Mouse (Mus musculus) E14TG2a.4 (cell line): ENCODE data around the gene Btg2.
A peak's percentile ranks its signal among the peaks of the same experiment; 100 is the strongest.

ENCODE experiments used
- H3K27me3 ChIP-seq: 2 replicates; pipeline ENCODE4 v1.6.1; 2014; ENCODE audit warnings: low read length, control low read depth; ENCODE audit not compliant: insufficient read depth
- H3K36me3 ChIP-seq: 2 replicates; pipeline ENCODE4 v1.6.1; 2014; ENCODE audit warnings: low read length, control low read depth; ENCODE audit not compliant: insufficient read depth
- H3K4me1 ChIP-seq: replicated peaks from 2 replicates; pipeline ENCODE4 v1.6.1; 2014; ENCODE audit warnings: low read depth, low read length, control low read depth
- H3K4me3 ChIP-seq: replicated peaks from 2 replicates; pipeline ENCODE4 v1.5.1; 2014; ENCODE audit warnings: mild to moderate bottlenecking, low read length
- H3K9me3 ChIP-seq: 2 replicates; pipeline ENCODE4 v1.6.1; 2014; ENCODE audit warnings: low read length, control low read depth
- CTCF ChIP-seq: conservative IDR thresholded peaks from 2 replicates; pipeline ENCODE4 v1.5.1; 2014; ENCODE audit warnings: low read length
- NANOG ChIP-seq: IDR thresholded peaks from 2 replicates; pipeline ENCODE4 v1.6.1; 2014; ENCODE audit warnings: borderline replicate concordance, low read length, mixed read lengths
- POU5F1 ChIP-seq: IDR thresholded peaks from 2 replicates; pipeline ENCODE4 v1.6.1; 2014; ENCODE audit warnings: low read length, borderline replicate concordance

Btg2 gene

GRCm38 (mm10) chr1:134110449-134110848, 31.5 kb upstream of the Btg2 start:
- Histone ChIP-seq H3K27me3 (peaks cover 10% of the 10 kb centered on the region; the same call in 1 of the 2 replicates), H3K9me3 (no peaks in the 10 kb centered on the region), H3K4me1 (peaks cover 32% of the 10 kb centered on the region), H3K36me3 (no peaks in the 10 kb centered on the region), H3K4me3 (no peak overlapping the region)
- TF ChIP-seq POU5F1, result no peak

GRCm38 (mm10) chr1:134110015-134110414, 31.1 kb upstream of the Btg2 start:
- no peak overlapping the region for H3K4me3 ChIP-seq
- TF ChIP-seq NANOG (no peak), POU5F1 (no peak), CTCF (no peak)
- peaks cover 32% of the 10 kb centered on the region for H3K4me1 ChIP-seq
- no peaks in the 10 kb centered on the region for H3K9me3 ChIP-seq
- peaks cover 12% of the 10 kb centered on the region; the same call in 1 of the 2 replicates for H3K27me3 ChIP-seq
- H3K36me3 ChIP-seq, result no peaks in the 10 kb centered on the region

- H3K9me3 ChIP-seq, result no peaks in the 10 kb centered on the region
- no peaks in the 10 kb centered on the region for H3K36me3 ChIP-seq
- no peak for TF ChIP-seq POU5F1
- TF ChIP-seq CTCF, result no peak
- no peak for TF ChIP-seq NANOG
- H3K27me3 ChIP-seq, result 0 out of 2 replicates have a peak, but pooled peaks cover 7% of the 10 kb centered on the region
- H3K4me3 ChIP-seq, result no peak overlapping the region
- H3K4me1 ChIP-seq, result peaks cover 34% of the 10 kb centered on the region
Observed at GRCm38 (mm10) chr1:134107777-134108176, 28.9 kb upstream of the Btg2 start.

GRCm38 (mm10) chr1:134106719-134107118, 27.8 kb upstream of the Btg2 start:
- Histone ChIP-seq H3K4me1 (peaks cover 36% of the 10 kb centered on the region), H3K9me3 (no peaks in the 10 kb centered on the region), H3K36me3 (no peaks in the 10 kb centered on the region), H3K4me3 (no peak overlapping the region), H3K27me3 (0 out of 2 replicates have a peak, but pooled peaks cover 7% of the 10 kb centered on the region)
- no peak for TF ChIP-seq NANOG
- TF ChIP-seq CTCF, result peak; percentile 86
- TF ChIP-seq POU5F1, result no peak

- H3K27me3 ChIP-seq, result 0 out of 2 replicates have a peak, but pooled peaks cover 7% of the 10 kb centered on the region
- H3K36me3 ChIP-seq, result no peaks in the 10 kb centered on the region
- no peaks in the 10 kb centered on the region for H3K9me3 ChIP-seq
- no peak for TF ChIP-seq NANOG
- TF ChIP-seq POU5F1, result no peak
- no peak for TF ChIP-seq CTCF
- H3K4me1 ChIP-seq, result peaks cover 42% of the 10 kb centered on the region
- H3K4me3 ChIP-seq, result no peak overlapping the region
Observed at GRCm38 (mm10) chr1:134105764-134106430, 27.0 kb upstream of the Btg2 start.

GRCm38 (mm10) chr1:134105043-134105763, 26.3 kb upstream of the Btg2 start:
- no peak for TF ChIP-seq NANOG
- TF ChIP-seq POU5F1, result no peak
- TF ChIP-seq CTCF, result no peak
- H3K4me1 ChIP-seq, result peaks cover 42% of the 10 kb centered on the region
- no peak overlapping the region for H3K4me3 ChIP-seq
- H3K36me3 ChIP-seq, result no peaks in the 10 kb centered on the region
- no peaks in the 10 kb centered on the region for H3K9me3 ChIP-seq
- H3K27me3 ChIP-seq, result 0 out of 2 replicates have a peak, but pooled peaks cover 7% of the 10 kb centered on the region

GRCm38 (mm10) chr1:134103861-134104260, 24.9 kb upstream of the Btg2 start:
- Histone ChIP-seq H3K27me3 (0 out of 2 replicates have a peak, but pooled peaks cover 7% of the 10 kb centered on the region), H3K9me3 (no peaks in the 10 kb centered on the region), H3K4me1 (peaks cover 54% of the 10 kb centered on the region), H3K4me3 (no peak overlapping the region), H3K36me3 (no peaks in the 10 kb centered on the region)
- TF ChIP-seq POU5F1, result no peak
- no peak for TF ChIP-seq NANOG
- TF ChIP-seq CTCF, result no peak; the same call in 1 of the 2 replicates

GRCm38 (mm10) chr1:134101593-134101992, 22.7 kb upstream of the Btg2 start:
- peaks cover 75% of the 10 kb centered on the region for H3K4me1 ChIP-seq
- no peak for TF ChIP-seq NANOG
- no peak for TF ChIP-seq CTCF
- no peak for TF ChIP-seq POU5F1
- no peaks in the 10 kb centered on the region for H3K9me3 ChIP-seq
- no peaks in the 10 kb centered on the region for H3K36me3 ChIP-seq
- H3K4me3 ChIP-seq, result no peak overlapping the region
- 0 out of 2 replicates have a peak, but pooled peaks cover 6% of the 10 kb centered on the region for H3K27me3 ChIP-seq

- H3K27me3 ChIP-seq, result 0 out of 2 replicates have a peak, but pooled peaks cover 7% of the 10 kb centered on the region
- H3K4me3 ChIP-seq, result no peak overlapping the region
- TF ChIP-seq POU5F1 (no peak), NANOG (no peak), CTCF (no peak)
- H3K36me3 ChIP-seq, result no peaks in the 10 kb centered on the region
- H3K4me1 ChIP-seq, result peaks cover 77% of the 10 kb centered on the region
- no peaks in the 10 kb centered on the region for H3K9me3 ChIP-seq
Observed at GRCm38 (mm10) chr1:134100928-134101327, 22.0 kb upstream of the Btg2 start.
